Mouse (Mus musculus) kidney, adult 11 months (tissue): ENCODE data around the gene Theg.
A peak's percentile ranks its signal among the peaks of the same experiment; 100 is the strongest.

ENCODE experiments used
- DNase-seq: peaks from one replicate; pipeline ENCODE4 v3.0.0; 2022

Theg gene

GRCm38 (mm10) chr10:79587061-79587751 is at the start of gene Theg:
Theg (minus strand) TSS chr10:79587331.
- no peak for DNase-seq

GRCm38 (mm10) chr10:79636287-79636686 is 49.2 kb upstream of the Theg start:
- no peak for DNase-seq

GRCm38 (mm10) chr10:79633006-79633777 is 46.1 kb upstream of the Theg start:
- DNase-seq = no peak

- DNase-seq = no peak
Observed at GRCm38 (mm10) chr10:79631432-79631831, 44.3 kb upstream of the Theg start.

GRCm38 (mm10) chr10:79628377-79628776 is 41.2 kb upstream of the Theg start:
- no peak for DNase-seq

- no peak for DNase-seq
Observed at GRCm38 (mm10) chr10:79626156-79626555, 39.0 kb upstream of the Theg start.

- no peak for DNase-seq
Observed at GRCm38 (mm10) chr10:79625398-79625797, 38.3 kb upstream of the Theg start.

- no peak for DNase-seq
Observed at GRCm38 (mm10) chr10:79623950-79624349, 36.8 kb upstream of the Theg start.

- DNase-seq = no peak
Observed at GRCm38 (mm10) chr10:79616376-79616775, 29.2 kb upstream of the Theg start.

- DNase-seq = no peak
Observed at GRCm38 (mm10) chr10:79615860-79616259, 28.7 kb upstream of the Theg start.

GRCm38 (mm10) chr10:79614305-79614643 is 27.1 kb upstream of the Theg start:
- DNase-seq = no peak

- peak; percentile 72 for DNase-seq
Observed at GRCm38 (mm10) chr10:79613578-79614304, 26.6 kb upstream of the Theg start, which contains the start of gene C2cd4c. C2cd4c (minus strand) TSS chr10:79614025.

- DNase-seq = no peak
Observed at GRCm38 (mm10) chr10:79612192-79613135, 25.3 kb upstream of the Theg start.

- no peak for DNase-seq
Observed at GRCm38 (mm10) chr10:79611296-79611695, 24.2 kb upstream of the Theg start.

GRCm38 (mm10) chr10:79609276-79609675 is 22.1 kb upstream of the Theg start:
- no peak for DNase-seq

- peak; percentile 9 for DNase-seq
Observed at GRCm38 (mm10) chr10:79607892-79608291, 20.8 kb upstream of the Theg start.

GRCm38 (mm10) chr10:79606537-79606936 is 19.4 kb upstream of the Theg start:
- no peak for DNase-seq

GRCm38 (mm10) chr10:79597936-79598230 is 10.8 kb upstream of the Theg start:
- no peak for DNase-seq

GRCm38 (mm10) chr10:79597051-79597935 is 10.2 kb upstream of the Theg start:
- no peak for DNase-seq

GRCm38 (mm10) chr10:79595590-79595929 is 8.4 kb upstream of the Theg start:
- no peak for DNase-seq

GRCm38 (mm10) chr10:79594872-79595589 is 7.9 kb upstream of the Theg start:
- peak; percentile 39 for DNase-seq
